Mouse (Mus musculus): ENCODE results near the gene Cfap97d1.

The Cfap97d1 gene

GRCm38 (mm10) chr11:102008954-102009637 lies 25.0 kb downstream of the Cfap97d1 start:
- DNase-seq (ENCODE audit: extremely low read depth, low read depth, low spot score), result no peak

GRCm38 (mm10) chr11:102010140-102010539 lies 26.1 kb downstream of the Cfap97d1 start:
- no peak for DNase-seq (ENCODE audit: extremely low read depth, low read depth, low spot score)

- DNase-seq (ENCODE audit: extremely low read depth, low read depth, low spot score), result no peak
These were observed 27.4 kb downstream of the Cfap97d1 start for GRCm38 (mm10) chr11:102011510-102011909.

GRCm38 (mm10) chr11:102013201-102013600 lies 29.1 kb downstream of the Cfap97d1 start:
- DNase-seq (ENCODE audit: extremely low read depth, low read depth, low spot score), result no peak

- no peak for DNase-seq (ENCODE audit: extremely low read depth, low read depth, low spot score)
These were observed 31.4 kb downstream of the Cfap97d1 start for GRCm38 (mm10) chr11:102015472-102015871.

GRCm38 (mm10) chr11:102016136-102016535 lies 32.1 kb downstream of the Cfap97d1 start:
- DNase-seq (ENCODE audit: extremely low read depth, low read depth, low spot score), result no peak

GRCm38 (mm10) chr11:102019736-102020135 lies 35.7 kb downstream of the Cfap97d1 start:
- no peak for DNase-seq (ENCODE audit: extremely low read depth, low read depth, low spot score)

- DNase-seq (ENCODE audit: extremely low read depth, low read depth, low spot score), result no peak
These were observed 37.1 kb downstream of the Cfap97d1 start for GRCm38 (mm10) chr11:102021196-102021595.

- no peak for DNase-seq (ENCODE audit: extremely low read depth, low read depth, low spot score)
These were observed 39.3 kb downstream of the Cfap97d1 start for GRCm38 (mm10) chr11:102023406-102023805.

- DNase-seq (ENCODE audit: extremely low read depth, low read depth, low spot score), result no peak
These were observed 40.1 kb downstream of the Cfap97d1 start for GRCm38 (mm10) chr11:102024084-102024758.

- no peak for DNase-seq (ENCODE audit: extremely low read depth, low read depth, low spot score)
These were observed 40.8 kb downstream of the Cfap97d1 start for GRCm38 (mm10) chr11:102024875-102025274.

GRCm38 (mm10) chr11:102025354-102025753 lies 41.3 kb downstream of the Cfap97d1 start:
- no peak for DNase-seq (ENCODE audit: extremely low read depth, low read depth, low spot score)

GRCm38 (mm10) chr11:102025991-102026660 lies 42.0 kb downstream of the Cfap97d1 start:
- DNase-seq (ENCODE audit: extremely low read depth, low read depth, low spot score), result no peak

GRCm38 (mm10) chr11:102026694-102027360 lies 42.7 kb downstream of the Cfap97d1 start:
- no peak for DNase-seq (ENCODE audit: extremely low read depth, low read depth, low spot score)

- DNase-seq (ENCODE audit: extremely low read depth, low read depth, low spot score), result no peak
These were observed 43.4 kb downstream of the Cfap97d1 start for GRCm38 (mm10) chr11:102027361-102028017.

GRCm38 (mm10) chr11:102028087-102028816 lies 44.2 kb downstream of the Cfap97d1 start, which contains the start of gene Mpp3:
Gene Mpp3, minus strand, starts transcription at chr11:102028461.
- no peak for DNase-seq (ENCODE audit: extremely low read depth, low read depth, low spot score)

GRCm38 (mm10) chr11:102029304-102029703 lies 45.2 kb downstream of the Cfap97d1 start:
- no peak for DNase-seq (ENCODE audit: extremely low read depth, low read depth, low spot score)

GRCm38 (mm10) chr11:102029966-102030365 lies 45.9 kb downstream of the Cfap97d1 start:
- DNase-seq (ENCODE audit: extremely low read depth, low read depth, low spot score), result no peak

- DNase-seq (ENCODE audit: extremely low read depth, low read depth, low spot score), result no peak
These were observed 47.1 kb downstream of the Cfap97d1 start for GRCm38 (mm10) chr11:102031149-102031548.

- no peak for DNase-seq (ENCODE audit: extremely low read depth, low read depth, low spot score)
These were observed 49.0 kb downstream of the Cfap97d1 start for GRCm38 (mm10) chr11:102033055-102033591.

All from fat pad, adult 2 months (tissue).